Mouse (Mus musculus) stomach, postnatal 0 days (tissue): Measurements from ENCODE around the gene Gpatch2l. TPM values are rescaled to one million over a fixed set of nuclear protein-coding genes. Genes with fewer than 3 reads are reported as not detected.

Source experiments
- ATAC-seq: fragments of 200-750 bp; cut with Nextera tagmentation; 2 replicates; pipeline ENCODE4 v1.8.0; 2017; ENCODE audit not compliant: low FRiP score, low TSS enrichment
- DNase-seq: peaks from one replicate; pipeline ENCODE4 v3.0.0-alpha.2; 2016; ENCODE audit warnings: low spot score
- H3K27ac ChIP-seq: fragments of 300-500 bp; sonication (generic); replicated peaks from 2 replicates; pipeline ENCODE4 v1.5.1; 2014; ENCODE audit warnings: mild to moderate bottlenecking, control low read depth
- H3K27me3 ChIP-seq: fragments of 300-500 bp; sonication (generic); 2 replicates; pipeline ENCODE4 v1.6.1; 2014; ENCODE audit warnings: low read length; ENCODE audit not compliant: control insufficient read depth, insufficient read depth
- H3K36me3 ChIP-seq: fragments of 300-500 bp; sonication (generic); 2 replicates; pipeline ENCODE4 v1.6.1; 2014; ENCODE audit warnings: low read length, mixed read lengths; ENCODE audit not compliant: control insufficient read depth, insufficient read depth
- H3K4me1 ChIP-seq: fragments of 300-500 bp; sonication (generic); replicated peaks from 2 replicates; pipeline ENCODE4 v1.6.1; 2014; ENCODE audit warnings: antibody characterized with exemption; ENCODE audit not compliant: control insufficient read depth, insufficient read depth
- H3K4me2 ChIP-seq: fragments of 300-500 bp; sonication (generic); replicated peaks from 2 replicates; pipeline ENCODE4 v1.6.1; 2014; ENCODE audit warnings: low read depth, mild to moderate bottlenecking, control low read depth, moderate library complexity
- H3K4me3 ChIP-seq: fragments of 300-500 bp; sonication (generic); 2 replicates; pipeline ENCODE4 v1.5.1; 2014; ENCODE audit warnings: low read depth, low read length, control low read depth
- H3K9ac ChIP-seq: fragments of 300-500 bp; sonication (generic); 2 replicates; pipeline ENCODE4 v1.6.1; 2014; ENCODE audit warnings: mild to moderate bottlenecking, low read length, control low read depth, mixed read lengths
- H3K9me3 ChIP-seq: fragments of 300-500 bp; sonication (generic); 2 replicates; pipeline ENCODE4 v1.6.1; 2016; ENCODE audit warnings: low read length; ENCODE audit not compliant: control insufficient read depth
- CTCF ChIP-seq: IDR thresholded peaks from 2 replicates; pipeline ENCODE4 v1.5.1; 2016; ENCODE audit warnings: antibody characterized with exemption, low read depth, mild to moderate bottlenecking, moderate library complexity
- EP300 ChIP-seq: optimal IDR thresholded peaks from 2 replicates; pipeline ENCODE3; 2016; ENCODE audit warnings: antibody characterized with exemption
- WGBS: fragments of 180-500 bp; shearing (Covaris S2); extraction: QIAGEN DNeasy Blood & Tissue Kit; methylation state at CpG from one replicate; pipeline ENCODE4 v1.1.7; 2014; 5-methylcytosine and 5-hydroxymethylcytosine counted together
- polyA plus RNA-seq: library from polyadenylated mRNA; unstranded; fragments of >200 nt; fragmentation: Nextera tagmentation; extraction: Ambion mirVana; gene quantifications from 2 replicates; pipeline ENCODE4 v1.2.1, GENCODE M21; 2015

Gpatch2l gene
- polyA plus RNA-seq, 1 experiment from 2014 or later = 6.8 TPM

GRCm38 (mm10) chr12:86212693-86213470 is 28.8 kb upstream of the Gpatch2l start:
- Histone ChIP-seq H3K27ac (no peak overlapping the region), H3K4me3 (no peak overlapping the region), H3K27me3 (peaks cover 6% of the 10 kb centered on the region; the same call in 1 of the 2 replicates), H3K36me3 (no peaks in the 10 kb centered on the region), H3K9me3 (no peaks in the 10 kb centered on the region), H3K9ac (no peak overlapping the region), H3K4me1 (no peaks in the 10 kb centered on the region), H3K4me2 (no peak overlapping the region)
- ATAC-seq (no peak), DNase-seq (peak; percentile 75)
- TF ChIP-seq EP300 (no peak), CTCF (no peak)
- 38% methylated on average over 15 of the region's 15 CpGs for WGBS

GRCm38 (mm10) chr12:86214201-86214600 is 27.5 kb upstream of the Gpatch2l start:
- Histone ChIP-seq H3K27ac (no peak overlapping the region), H3K4me2 (no peak overlapping the region), H3K36me3 (no peaks in the 10 kb centered on the region), H3K4me1 (no peaks in the 10 kb centered on the region), H3K9ac (no peak overlapping the region), H3K27me3 (peaks cover 6% of the 10 kb centered on the region; the same call in 1 of the 2 replicates), H3K4me3 (no peak overlapping the region), H3K9me3 (no peaks in the 10 kb centered on the region)
- no peak for TF ChIP-seq EP300
- WGBS = 10% methylated on average over 24 of the region's 24 CpGs
- no peak for DNase-seq
- no peak for ATAC-seq

- H3K36me3 ChIP-seq = no peaks in the 10 kb centered on the region
- H3K4me3 ChIP-seq = no peak overlapping the region
- no peak overlapping the region for H3K9ac ChIP-seq
- 2% methylated on average over 22 of the region's 22 CpGs for WGBS
- H3K4me1 ChIP-seq = no peaks in the 10 kb centered on the region
- ATAC-seq (no peak), DNase-seq (peak; percentile 22)
- TF ChIP-seq CTCF = no peak
- TF ChIP-seq EP300 = no peak
- H3K27ac ChIP-seq = no peak overlapping the region
- no peak overlapping the region for H3K4me2 ChIP-seq
- peaks cover 6% of the 10 kb centered on the region; the same call in 1 of the 2 replicates for H3K27me3 ChIP-seq
- no peaks in the 10 kb centered on the region for H3K9me3 ChIP-seq
Measured at GRCm38 (mm10) chr12:86216687-86217421, 24.8 kb upstream of the Gpatch2l start.

- 10% methylated on average over 33 of the region's 38 CpGs for WGBS
- Histone ChIP-seq H3K27ac (no peak overlapping the region), H3K9me3 (no peaks in the 10 kb centered on the region), H3K36me3 (no peaks in the 10 kb centered on the region), H3K9ac (peak overlapping the region; percentile 13; the same call in 1 of the 2 replicates), H3K4me3 (peak overlapping the region; percentile 12; the same call in 1 of the 2 replicates), H3K4me2 (peak overlapping the region; percentile 45), H3K4me1 (no peaks in the 10 kb centered on the region), H3K27me3 (no peaks in the 10 kb centered on the region)
- ATAC-seq (no peak), DNase-seq (no peak)
- TF ChIP-seq CTCF (no peak), EP300 (no peak)
Measured at GRCm38 (mm10) chr12:86220200-86221021, 21.2 kb upstream of the Gpatch2l start.

GRCm38 (mm10) chr12:86221074-86221703 is 20.5 kb upstream of the Gpatch2l start:
- no peak overlapping the region for H3K27ac ChIP-seq
- TF ChIP-seq CTCF = no peak
- TF ChIP-seq EP300 = no peak
- DNase-seq (no peak), ATAC-seq (no peak)
- H3K4me1 ChIP-seq = no peaks in the 10 kb centered on the region
- WGBS = 39% methylated on average over 16 of the region's 16 CpGs
- H3K4me3 ChIP-seq = no peak overlapping the region
- no peak overlapping the region; the same call in 1 of the 2 replicates for H3K9ac ChIP-seq
- H3K9me3 ChIP-seq = no peaks in the 10 kb centered on the region
- no peaks in the 10 kb centered on the region for H3K36me3 ChIP-seq
- no peaks in the 10 kb centered on the region for H3K27me3 ChIP-seq
- H3K4me2 ChIP-seq = peak overlapping the region; percentile 45
